Mouse (Mus musculus): ENCODE data around the gene Bcar3. TPM values are rescaled to one million over a fixed set of nuclear protein-coding genes. Genes with fewer than 3 reads are reported as not detected.

Bcar3 gene
- total RNA-seq, 2 experiments from 2014 or later, result 6.1 to 7.0 TPM

GRCm38 (mm10) chr3:122547469-122547868, 253.5 kb downstream of the Bcar3 start:
- no peak for DNase-seq (ENCODE audit: low spot score in 2 of 2)

- DNase-seq (ENCODE audit: low spot score in 2 of 2), result no peak
Observed at GRCm38 (mm10) chr3:122551174-122551573, 257.2 kb downstream of the Bcar3 start.

GRCm38 (mm10) chr3:122557766-122558165, 263.8 kb downstream of the Bcar3 start:
- no peak for DNase-seq (ENCODE audit: low spot score in 2 of 2)

- no peak for DNase-seq (ENCODE audit: low spot score in 2 of 2)
Observed at GRCm38 (mm10) chr3:122565285-122565684, 271.3 kb downstream of the Bcar3 start.

DNA sequence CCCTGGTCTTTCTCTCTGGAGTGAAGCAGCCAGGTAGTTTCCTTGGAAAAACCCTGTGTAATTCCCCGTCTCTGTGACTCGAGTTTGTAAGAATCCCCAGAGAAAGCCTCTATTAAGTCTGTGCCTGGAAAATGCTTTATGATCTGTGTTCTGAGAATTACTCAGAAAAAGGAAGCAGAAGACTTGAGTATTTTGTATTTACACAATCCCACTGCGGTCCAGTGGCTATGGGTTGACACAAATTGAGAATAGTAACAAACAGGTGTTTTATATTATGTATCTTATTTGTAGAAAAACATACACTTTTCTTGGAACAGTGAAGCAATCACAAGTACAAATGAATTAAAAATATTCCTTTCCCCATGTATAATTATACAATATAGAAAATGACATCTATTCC, 272.2 kb downstream of the Bcar3 start:
- no peak for DNase-seq (ENCODE audit: low spot score in 2 of 2)

- DNase-seq (ENCODE audit: low spot score in 2 of 2), result no peak
Observed at GRCm38 (mm10) chr3:122566549-122566948, 272.6 kb downstream of the Bcar3 start.

DNA sequence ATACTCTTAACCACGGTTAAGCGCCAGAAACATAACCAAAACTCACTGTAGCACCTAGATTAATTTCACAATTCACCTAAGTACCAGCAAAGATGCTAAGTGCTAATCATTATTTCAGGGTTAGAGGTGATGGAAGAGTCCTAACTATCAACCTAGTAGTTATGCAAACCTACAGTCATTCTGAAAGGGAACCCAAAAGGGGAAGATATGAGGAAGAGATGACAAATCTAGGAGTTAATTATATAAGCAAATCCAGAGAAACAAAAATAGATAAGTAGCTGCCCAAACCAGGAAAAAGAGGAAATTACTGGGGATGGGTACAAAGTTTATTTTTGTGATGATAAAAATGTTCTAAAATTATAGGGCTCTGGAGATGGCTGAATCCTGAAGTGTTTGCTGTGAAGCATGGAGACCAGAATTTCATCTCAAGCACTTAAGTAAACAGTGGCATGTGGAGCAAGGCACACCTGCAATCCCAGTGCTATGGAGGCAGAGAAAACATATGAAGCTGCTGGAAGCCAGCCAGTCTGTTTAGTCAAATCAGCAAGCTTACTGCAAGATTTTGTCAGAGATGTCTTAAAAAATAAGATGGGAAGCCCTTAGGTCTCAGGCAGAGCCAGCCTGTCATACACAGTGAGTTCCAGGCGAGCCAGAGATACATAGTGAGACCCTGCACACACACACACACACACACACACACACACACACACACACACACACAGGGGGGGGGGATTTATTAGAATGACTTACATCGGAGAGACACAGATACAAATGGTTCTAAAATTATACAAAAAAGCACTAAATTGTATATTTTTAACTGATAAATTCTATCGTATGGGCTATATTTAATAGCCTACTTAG, 279.7 kb downstream of the Bcar3 start:
- DNase-seq (ENCODE audit: low spot score in 2 of 2), result peak in 1 of 2 experiments; percentile 20

DNA sequence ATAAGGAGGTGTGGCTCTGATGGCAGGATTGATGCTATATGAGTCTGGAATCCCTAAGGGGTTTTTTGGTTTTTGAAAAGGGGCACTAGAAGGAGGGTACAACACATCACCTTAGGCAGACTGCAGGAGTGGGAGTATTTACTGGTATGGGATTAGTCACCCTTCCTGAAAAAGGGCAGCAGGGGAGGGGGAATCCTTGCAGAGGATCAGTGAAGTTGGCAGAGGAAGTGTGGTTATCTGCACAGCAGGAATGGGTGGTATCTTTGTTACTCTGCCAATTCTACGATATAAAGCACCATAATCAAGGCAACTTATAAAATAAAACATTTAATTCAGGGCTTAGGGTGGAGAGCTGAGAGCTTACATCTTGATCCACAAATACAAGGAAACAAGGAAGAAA, 281.0 kb downstream of the Bcar3 start:
- no peak for DNase-seq (ENCODE audit: low spot score in 2 of 2)

DNA sequence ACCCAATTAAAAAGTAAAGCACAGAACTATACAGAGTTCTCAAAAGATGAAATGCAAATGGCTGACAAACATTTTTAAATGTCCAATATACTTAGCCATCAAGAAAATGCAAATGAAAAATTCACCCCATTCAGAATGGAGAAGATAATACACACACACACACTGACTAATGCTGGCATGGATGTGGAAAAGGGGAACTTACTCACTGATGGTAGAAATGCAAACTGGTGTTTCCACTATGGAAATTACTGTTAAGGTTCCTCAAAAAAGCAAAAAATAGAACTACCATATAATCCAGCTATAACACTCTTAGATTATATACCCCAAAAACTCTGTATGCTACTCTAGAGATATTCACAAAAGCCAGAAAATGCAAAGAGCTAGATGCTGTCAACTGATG, 283.4 kb downstream of the Bcar3 start:
- DNase-seq (ENCODE audit: low spot score in 2 of 2), result no peak

Small RNAs within 50 kb of the gene (microRNA-seq; reads per million reads assigned to microRNA genes)
- gene Mir760 (2,412 to 2,457 reads per million in 2 experiments), gene Mir7657 (0 reads per million in 2 experiments)

Other genes starting within 250 kb of the Bcar3 start
- gene Abca4, start 249.7 kb upstream of the Bcar3 start, total RNA-seq (2021), result 1 to 10 TPM; 1.6 to 1.7 TPM
- gene Gclm, start 48.6 kb upstream of the Bcar3 start, total RNA-seq (2021), result 10 to 100 TPM; 54.4 to 67.7 TPM
- gene Dnttip2, start 19.7 kb upstream of the Bcar3 start, total RNA-seq (2021), result 10 to 100 TPM; 27.3 to 28.6 TPM

Measured in layer of hippocampus, postnatal 10 days (tissue).